Mouse (Mus musculus): ENCODE measurements around the gene Pde4b. TPM values are rescaled to one million over a fixed set of nuclear protein-coding genes. Genes with fewer than 3 reads are reported as not detected.

Gene Pde4b
- polyA plus RNA-seq, 1 experiment, result 0.81 TPM

DNA sequence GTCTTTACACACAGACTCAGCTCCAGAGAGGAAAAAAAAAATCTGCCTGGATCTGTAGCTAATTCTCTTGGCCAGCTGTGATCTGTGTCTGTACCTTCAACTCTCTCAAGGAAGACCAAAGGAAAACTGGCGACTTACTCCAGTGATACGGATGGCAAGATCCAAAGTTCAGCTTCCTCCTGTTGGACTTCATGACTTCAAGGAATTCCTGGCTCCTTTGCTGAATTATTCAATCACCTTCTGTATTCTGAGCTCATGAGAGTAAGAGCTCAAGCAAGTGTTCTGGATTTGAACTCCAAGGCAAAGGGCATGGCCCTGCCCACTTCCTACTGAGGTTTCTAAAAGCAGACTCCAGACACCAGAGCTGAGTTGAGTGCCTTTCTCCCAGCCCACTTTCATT, 245.0 kb downstream of the Pde4b start:
- H3K4me3 ChIP-seq (ENCODE audit: low read depth, low read length), result no peak overlapping the region
- no peaks in the 10 kb centered on the region for H3K36me3 ChIP-seq (ENCODE audit: control insufficient read depth, insufficient read depth, low read length, poor library complexity, severe bottlenecking)
- no peak overlapping the region for H3K27ac ChIP-seq (ENCODE audit: insufficient read depth, low read length)
- no peaks in the 10 kb centered on the region for H3K4me1 ChIP-seq (ENCODE audit: control insufficient read depth, insufficient read depth, low read length)
- H3K27me3 ChIP-seq (ENCODE audit: control insufficient read depth, insufficient read depth, low read length, poor library complexity, severe bottlenecking), result no peaks in the 10 kb centered on the region
- no peak overlapping the region for H3K9ac ChIP-seq (ENCODE audit: low read depth, poor library complexity, severe bottlenecking)
- no peak for TF ChIP-seq EP300 (IDR thresholded peaks at IDR 0.05; ENCODE audit: insufficient read depth, low read depth, low read length)
- H3K9me3 ChIP-seq (replicated peaks; ENCODE audit: control insufficient read depth, insufficient read depth, low read length, poor library complexity, severe bottlenecking), result no peaks in the 10 kb centered on the region

DNA sequence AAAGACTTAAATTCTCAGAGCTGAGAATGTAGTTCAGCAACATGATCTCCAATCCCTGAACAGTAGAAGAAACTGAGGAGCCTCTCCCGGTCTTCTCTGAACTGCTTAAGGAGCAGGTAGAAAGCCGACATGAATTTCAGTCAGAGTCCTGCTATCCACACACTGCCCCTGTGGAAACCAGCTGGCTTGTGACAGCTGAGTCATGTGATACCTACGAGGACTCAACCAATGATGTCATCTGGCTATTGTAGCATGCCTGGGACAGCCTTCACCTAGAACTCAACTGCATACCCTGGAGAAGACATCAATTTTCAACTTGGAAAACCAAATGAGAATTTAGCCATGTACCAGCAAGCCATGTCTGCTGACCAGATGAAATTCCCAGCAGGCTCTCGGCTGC, 245.5 kb downstream of the Pde4b start:
- TF ChIP-seq EP300 (IDR thresholded peaks at IDR 0.05; ENCODE audit: insufficient read depth, low read depth, low read length) (no peak), POLR2A (IDR thresholded peaks at IDR 0.05; ENCODE audit: insufficient read depth, low read length) (no peak), CTCF (IDR thresholded peaks at IDR 0.05; ENCODE audit: low read depth, low read length) (no peak)
- no peaks in the 10 kb centered on the region for H3K27me3 ChIP-seq (ENCODE audit: control insufficient read depth, insufficient read depth, low read length, poor library complexity, severe bottlenecking)
- no peak overlapping the region for H3K27ac ChIP-seq (ENCODE audit: insufficient read depth, low read length)
- H3K9ac ChIP-seq (ENCODE audit: low read depth, poor library complexity, severe bottlenecking), result no peak overlapping the region
- no peak overlapping the region for H3K4me3 ChIP-seq (ENCODE audit: low read depth, low read length)
- no peaks in the 10 kb centered on the region for H3K4me1 ChIP-seq (ENCODE audit: control insufficient read depth, insufficient read depth, low read length)
- no peaks in the 10 kb centered on the region for H3K36me3 ChIP-seq (ENCODE audit: control insufficient read depth, insufficient read depth, low read length, poor library complexity, severe bottlenecking)
- H3K9me3 ChIP-seq (replicated peaks; ENCODE audit: control insufficient read depth, insufficient read depth, low read length, poor library complexity, severe bottlenecking), result no peaks in the 10 kb centered on the region

DNA sequence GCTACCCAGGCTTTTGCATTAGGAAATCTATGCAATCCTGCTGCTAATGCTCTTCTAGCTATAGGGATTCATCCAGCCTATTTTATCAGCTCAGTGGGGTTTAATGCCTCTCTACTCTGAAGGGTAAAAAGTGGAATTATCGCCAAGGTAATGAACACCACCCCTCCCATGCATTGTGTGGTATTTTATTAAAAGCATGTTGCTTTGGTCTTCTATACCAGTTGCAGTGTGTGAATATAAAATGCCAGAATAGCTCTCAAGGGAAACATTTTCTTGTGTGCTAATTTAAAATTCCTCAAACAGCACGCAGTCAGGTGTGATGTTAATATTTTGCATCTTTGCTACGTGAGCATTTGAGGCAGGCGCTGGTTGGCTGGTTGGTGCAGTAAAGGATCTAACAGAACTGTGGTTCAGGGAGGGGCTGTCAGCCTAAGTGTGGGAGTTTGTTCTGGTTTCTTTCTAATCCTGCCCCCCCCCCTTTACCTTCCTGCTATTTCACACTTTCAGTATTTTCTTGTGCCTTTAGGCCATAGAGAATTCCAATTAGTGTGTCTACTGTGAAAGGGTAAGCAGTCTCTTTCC, 259.7 kb downstream of the Pde4b start:
- Histone ChIP-seq H3K9me3 (replicated peaks; ENCODE audit: control insufficient read depth, insufficient read depth, low read length, poor library complexity, severe bottlenecking) (no peaks in the 10 kb centered on the region), H3K9ac (ENCODE audit: low read depth, poor library complexity, severe bottlenecking) (no peak overlapping the region), H3K36me3 (ENCODE audit: control insufficient read depth, insufficient read depth, low read length, poor library complexity, severe bottlenecking) (no peaks in the 10 kb centered on the region), H3K4me1 (ENCODE audit: control insufficient read depth, insufficient read depth, low read length) (no peaks in the 10 kb centered on the region), H3K27me3 (ENCODE audit: control insufficient read depth, insufficient read depth, low read length, poor library complexity, severe bottlenecking) (no peaks in the 10 kb centered on the region), H3K27ac (ENCODE audit: insufficient read depth, low read length) (no peak overlapping the region), H3K4me3 (ENCODE audit: low read depth, low read length) (no peak overlapping the region)
- no peak for TF ChIP-seq POLR2A (IDR thresholded peaks at IDR 0.05; ENCODE audit: insufficient read depth, low read length)
- no peak for TF ChIP-seq CTCF (IDR thresholded peaks at IDR 0.05; ENCODE audit: low read depth, low read length)
- TF ChIP-seq EP300 (IDR thresholded peaks at IDR 0.05; ENCODE audit: insufficient read depth, low read depth, low read length), result no peak

DNA sequence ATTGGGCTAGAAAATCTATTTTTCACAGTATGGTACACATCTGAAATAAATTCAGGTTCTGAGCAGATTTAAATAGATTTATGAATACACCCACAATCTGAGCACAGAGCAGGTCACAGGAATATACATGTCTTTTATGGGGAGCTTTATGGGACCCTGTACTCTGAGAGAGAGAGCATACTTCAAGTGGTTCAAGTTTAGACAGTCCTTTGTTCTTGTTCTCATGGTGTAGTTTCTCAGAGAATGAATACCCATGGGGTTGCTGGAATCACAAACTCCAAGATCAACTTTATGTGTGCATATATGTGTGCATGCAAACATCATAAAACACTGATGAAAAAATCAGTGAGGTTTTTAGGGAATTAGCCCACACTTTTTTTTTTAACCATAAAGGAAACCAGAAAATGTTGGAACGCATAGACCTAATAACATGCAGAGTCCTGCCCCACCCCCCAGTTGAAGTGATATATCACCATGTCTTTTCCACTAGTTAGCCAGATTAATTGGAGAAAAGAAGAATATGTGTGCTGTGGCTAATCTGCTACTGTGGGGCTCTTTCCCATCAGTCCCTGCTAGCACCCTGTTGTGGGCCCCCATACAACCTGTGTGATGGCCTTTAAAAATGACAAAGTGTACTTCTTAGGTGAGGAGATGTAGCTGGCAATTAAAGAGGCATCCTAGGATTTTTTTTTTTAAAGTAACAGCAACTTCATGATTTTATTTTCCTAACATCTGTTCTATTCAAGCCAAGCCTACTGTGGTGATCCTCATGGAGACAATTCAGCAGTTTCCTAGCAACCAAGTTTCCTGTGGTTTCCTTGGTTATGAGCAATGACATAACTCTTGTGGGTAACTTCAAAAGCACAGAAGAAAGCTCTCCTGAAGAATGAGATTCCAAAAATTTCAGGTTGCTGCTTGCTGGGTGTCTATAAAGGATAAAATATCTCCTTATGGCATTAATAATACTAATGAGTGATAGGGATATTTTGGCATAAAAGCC, 264.4 kb downstream of the Pde4b start:
- Histone ChIP-seq H3K9ac (ENCODE audit: low read depth, poor library complexity, severe bottlenecking) (no peak overlapping the region), H3K36me3 (ENCODE audit: control insufficient read depth, insufficient read depth, low read length, poor library complexity, severe bottlenecking) (no peaks in the 10 kb centered on the region), H3K4me3 (ENCODE audit: low read depth, low read length) (no peak overlapping the region), H3K4me1 (ENCODE audit: control insufficient read depth, insufficient read depth, low read length) (no peaks in the 10 kb centered on the region), H3K27ac (ENCODE audit: insufficient read depth, low read length) (no peak overlapping the region), H3K9me3 (replicated peaks; ENCODE audit: control insufficient read depth, insufficient read depth, low read length, poor library complexity, severe bottlenecking) (no peaks in the 10 kb centered on the region), H3K27me3 (ENCODE audit: control insufficient read depth, insufficient read depth, low read length, poor library complexity, severe bottlenecking) (no peaks in the 10 kb centered on the region)
- no peak for TF ChIP-seq CTCF (IDR thresholded peaks at IDR 0.05; ENCODE audit: low read depth, low read length)
- no peak for TF ChIP-seq EP300 (IDR thresholded peaks at IDR 0.05; ENCODE audit: insufficient read depth, low read depth, low read length)
- TF ChIP-seq POLR2A (IDR thresholded peaks at IDR 0.05; ENCODE audit: insufficient read depth, low read length), result no peak

DNA sequence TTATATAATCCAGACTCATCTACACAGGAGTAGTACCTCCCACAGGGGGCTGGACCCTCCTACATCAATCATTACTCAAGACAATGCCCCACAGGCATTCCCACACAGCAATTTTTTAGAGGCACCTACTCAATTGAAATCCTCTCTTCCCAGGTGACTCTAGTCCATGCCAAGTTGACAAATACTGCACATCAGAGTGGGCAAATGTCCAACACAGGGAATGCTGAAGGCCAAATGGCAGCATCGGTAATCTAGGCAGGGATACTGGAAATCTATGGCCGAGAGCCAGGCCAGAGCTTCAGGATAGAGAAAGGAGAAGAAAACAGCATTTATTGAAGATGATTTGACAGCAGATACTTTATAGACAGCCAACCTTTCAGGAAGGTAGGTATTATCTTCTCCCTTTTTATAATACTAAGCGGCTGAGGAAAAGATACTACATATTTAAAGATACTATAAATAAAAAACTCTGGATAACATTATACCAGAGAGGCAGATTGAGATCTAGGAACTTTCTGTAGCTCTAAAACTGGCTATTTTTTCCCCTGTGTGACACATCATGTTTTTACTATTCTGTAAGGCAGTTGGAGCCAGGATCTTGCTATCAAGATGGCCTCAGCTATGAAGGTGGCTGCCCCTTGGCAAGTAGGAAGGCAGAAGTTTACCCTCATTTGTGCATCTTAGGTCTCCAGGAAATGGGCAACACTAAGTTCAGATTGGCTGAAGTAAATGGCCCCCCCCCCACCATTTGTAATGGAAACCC, 266.5 kb downstream of the Pde4b start:
- Histone ChIP-seq H3K27me3 (ENCODE audit: control insufficient read depth, insufficient read depth, low read length, poor library complexity, severe bottlenecking) (no peaks in the 10 kb centered on the region), H3K9me3 (replicated peaks; ENCODE audit: control insufficient read depth, insufficient read depth, low read length, poor library complexity, severe bottlenecking) (no peaks in the 10 kb centered on the region), H3K9ac (ENCODE audit: low read depth, poor library complexity, severe bottlenecking) (no peak overlapping the region), H3K4me3 (ENCODE audit: low read depth, low read length) (no peak overlapping the region), H3K4me1 (ENCODE audit: control insufficient read depth, insufficient read depth, low read length) (no peaks in the 10 kb centered on the region), H3K27ac (ENCODE audit: insufficient read depth, low read length) (no peak overlapping the region), H3K36me3 (ENCODE audit: control insufficient read depth, insufficient read depth, low read length, poor library complexity, severe bottlenecking) (no peaks in the 10 kb centered on the region)
- TF ChIP-seq POLR2A (IDR thresholded peaks at IDR 0.05; ENCODE audit: insufficient read depth, low read length), result no peak
- TF ChIP-seq CTCF (IDR thresholded peaks at IDR 0.05; ENCODE audit: low read depth, low read length), result no peak
- TF ChIP-seq EP300 (IDR thresholded peaks at IDR 0.05; ENCODE audit: insufficient read depth, low read depth, low read length), result no peak

Measured in ES-Bruce4 (cell line).